Mouse (Mus musculus): ENCODE measurements at regions not wholly inside any gene's neighbourhood (a gene's known extent, or its start where the extent isn't known, plus 50 kb on each side); places are given as distances from the start of the nearest gene placed in this dataset.
A peak's percentile ranks its signal among the peaks of the same experiment; 100 is the strongest.

DNA sequence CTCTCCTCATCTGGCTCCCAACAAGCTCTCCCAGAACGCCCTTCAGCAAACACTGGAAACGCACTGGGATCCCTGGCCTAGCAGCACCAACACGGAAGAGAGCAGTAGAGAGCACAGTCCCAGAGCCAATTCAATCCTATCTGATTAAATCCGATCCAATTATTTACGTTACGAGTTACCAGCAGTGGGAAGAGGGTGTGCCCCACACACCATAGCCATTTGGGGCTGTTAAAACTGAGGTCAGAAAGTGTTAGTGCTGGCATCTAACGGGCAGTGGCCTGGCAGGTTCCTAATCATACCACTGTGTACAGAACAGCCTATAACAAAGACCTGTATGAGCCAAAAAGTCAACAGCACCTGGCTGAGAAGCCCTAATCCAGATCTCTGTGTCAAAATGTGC lies 60.1 kb upstream of the Nfe2l3 start:
- H3K9ac ChIP-seq, result no peak overlapping the region
- peak overlapping the region; percentile 23; the same call in 1 of the 2 replicates for H3K27ac ChIP-seq
- peaks cover 12% of the 10 kb centered on the region for H3K4me1 ChIP-seq
- no peaks in the 10 kb centered on the region for H3K27me3 ChIP-seq
- WGBS, result 70% methylated on average over 7 of the region's 7 CpGs
- no peaks in the 10 kb centered on the region for H3K36me3 ChIP-seq
- ATAC-seq (ENCODE audit: low FRiP score), result no peak
- no peak overlapping the region for H3K4me2 ChIP-seq (replicated peaks)
- no peaks in the 10 kb centered on the region for H3K9me3 ChIP-seq (replicated peaks)
- H3K4me3 ChIP-seq, result no peak overlapping the region

DNA sequence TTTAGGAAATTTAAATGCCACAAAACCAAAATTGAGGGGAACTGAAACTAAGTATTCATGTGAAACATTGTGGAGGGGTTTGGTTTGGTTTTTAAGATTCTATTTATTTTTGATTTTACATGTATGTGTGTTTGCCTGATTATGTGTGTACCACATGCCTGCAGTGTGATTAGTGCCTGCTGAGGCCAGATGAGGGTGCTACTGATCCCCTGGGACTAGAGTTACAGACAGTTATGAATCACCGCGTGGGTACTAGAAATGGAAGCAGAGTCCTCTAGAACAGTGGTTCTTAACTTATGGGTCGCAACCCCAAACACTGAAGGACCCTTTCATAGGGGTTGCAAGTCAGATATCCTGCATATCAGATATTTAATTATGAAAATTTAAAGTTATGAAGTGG lies 54.0 kb upstream of the Nfe2l3 start:
- WGBS, result 75% methylated on average over 3 of the region's 3 CpGs
- H3K4me1 ChIP-seq, result peaks cover 12% of the 10 kb centered on the region
- H3K4me2 ChIP-seq (replicated peaks), result no peak overlapping the region
- no peak overlapping the region for H3K9ac ChIP-seq
- peak overlapping the region; percentile 96; the same call in 1 of the 2 replicates for H3K27ac ChIP-seq
- no peak overlapping the region for H3K4me3 ChIP-seq
- H3K9me3 ChIP-seq (replicated peaks), result no peaks in the 10 kb centered on the region
- no peaks in the 10 kb centered on the region for H3K27me3 ChIP-seq
- ATAC-seq (ENCODE audit: low FRiP score), result no peak
- H3K36me3 ChIP-seq, result no peaks in the 10 kb centered on the region

DNA sequence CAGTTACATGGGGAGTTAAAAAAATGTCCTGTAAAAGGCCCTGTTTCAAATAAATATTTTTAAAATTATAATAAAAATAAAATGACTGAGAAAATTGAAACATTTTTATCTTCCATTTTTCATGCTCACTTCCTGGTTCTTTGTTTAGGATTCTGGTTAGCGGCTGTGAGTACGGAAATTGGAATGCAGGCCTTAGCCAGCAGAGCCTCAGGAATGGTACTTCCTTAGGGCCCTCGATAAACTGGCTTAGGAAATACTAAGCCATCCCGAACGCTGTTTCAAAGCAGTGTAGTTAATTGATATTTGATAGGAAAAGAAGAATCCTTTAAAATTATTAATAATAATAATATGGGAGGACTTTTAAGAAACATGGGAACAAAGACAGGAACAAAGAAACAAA lies 53.4 kb upstream of the Nfe2l3 start:
- WGBS, result 15% methylated on average over 5 of the region's 5 CpGs
- peak overlapping the region; percentile 52 for H3K4me2 ChIP-seq (replicated peaks)
- ATAC-seq (ENCODE audit: low FRiP score), result no peak

GRCm38 (mm10) chr6:51379560-51380274 lies 52.8 kb upstream of the Nfe2l3 start:
- Histone ChIP-seq H3K4me2 (replicated peaks) (peak overlapping the region; percentile 52), H3K36me3 (no peaks in the 10 kb centered on the region), H3K4me3 (peak overlapping the region; percentile 31), H3K4me1 (peaks cover 13% of the 10 kb centered on the region), H3K27ac (peak overlapping the region; percentile 96), H3K9ac (peak overlapping the region; percentile 73), H3K9me3 (replicated peaks) (no peaks in the 10 kb centered on the region), H3K27me3 (no peaks in the 10 kb centered on the region)
- ATAC-seq (ENCODE audit: low FRiP score), result peak; percentile 78
- 5% methylated on average over 36 of the region's 36 CpGs for WGBS

More for the DNA sequence above, 53.4 kb upstream of the Nfe2l3 start:
- H3K27ac ChIP-seq, result peak overlapping the region; percentile 96
- peak overlapping the region; percentile 31 for H3K4me3 ChIP-seq
- no peaks in the 10 kb centered on the region for H3K27me3 ChIP-seq
- peak overlapping the region; percentile 73 for H3K9ac ChIP-seq
- no peaks in the 10 kb centered on the region for H3K36me3 ChIP-seq
- H3K9me3 ChIP-seq (replicated peaks), result no peaks in the 10 kb centered on the region
- peaks cover 13% of the 10 kb centered on the region for H3K4me1 ChIP-seq

DNA sequence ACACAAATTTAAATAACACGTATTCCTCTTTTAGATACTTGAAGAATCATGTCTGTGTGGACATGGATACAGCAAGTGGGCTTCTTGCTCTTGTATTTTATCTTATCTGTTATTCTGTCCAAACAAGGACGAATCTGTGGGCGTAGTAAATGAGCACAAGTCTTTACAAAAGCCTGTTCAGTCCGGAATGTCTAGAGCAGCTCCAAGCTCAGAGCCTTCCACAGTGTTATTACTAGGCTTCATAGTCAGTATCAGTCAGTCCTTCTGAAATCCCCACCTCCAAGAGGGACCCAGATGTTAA lies 52.2 kb upstream of the Nfe2l3 start:
- Histone ChIP-seq H3K9me3 (replicated peaks) (no peaks in the 10 kb centered on the region), H3K4me3 (no peak overlapping the region), H3K36me3 (no peaks in the 10 kb centered on the region), H3K4me2 (replicated peaks) (no peak overlapping the region; the same call in 1 of the 2 replicates), H3K27me3 (no peaks in the 10 kb centered on the region), H3K9ac (no peak overlapping the region), H3K27ac (peak overlapping the region; percentile 30; the same call in 1 of the 2 replicates), H3K4me1 (peaks cover 13% of the 10 kb centered on the region)
- ATAC-seq (ENCODE audit: low FRiP score), result no peak
- 77% methylated on average over 4 of the region's 4 CpGs for WGBS

DNA sequence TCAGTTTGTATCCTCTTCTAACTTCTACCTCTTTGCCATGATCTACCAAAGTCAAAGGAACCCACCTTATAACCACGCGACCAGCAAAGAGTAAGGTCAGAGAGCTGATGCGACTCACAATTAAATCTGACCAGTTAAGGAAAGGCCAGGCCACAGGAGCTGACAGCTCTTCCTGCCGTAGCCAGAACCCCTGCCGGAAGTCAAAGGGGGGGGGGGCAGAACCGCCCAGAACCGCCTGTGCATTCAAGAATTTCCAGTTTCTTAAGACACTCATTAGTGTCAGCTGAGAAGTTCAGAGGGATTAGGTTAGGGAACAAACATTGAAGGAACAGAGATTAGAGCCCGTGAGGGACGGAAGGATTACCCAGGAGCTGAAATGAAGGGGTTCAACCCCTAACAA lies 51.0 kb upstream of the Nfe2l3 start:
- Histone ChIP-seq H3K36me3 (no peaks in the 10 kb centered on the region), H3K9me3 (replicated peaks) (no peaks in the 10 kb centered on the region), H3K27ac (no peak overlapping the region), H3K4me1 (peaks cover 13% of the 10 kb centered on the region), H3K9ac (no peak overlapping the region), H3K4me3 (no peak overlapping the region), H3K27me3 (no peaks in the 10 kb centered on the region), H3K4me2 (replicated peaks) (no peak overlapping the region)
- 50% methylated on average over 9 of the region's 9 CpGs for WGBS
- no peak for ATAC-seq (ENCODE audit: low FRiP score)

MicroRNAs in the stretch of these regions (microRNA counts, 519-probe panel; counts per million panel counts)
- microRNA mmu-miR-148a, result 5,399 counts per million, percentile 94 among the panel's probes with 10 or more counts

Small RNAs in the stretch of these regions (microRNA-seq; reads per million reads assigned to microRNA genes)
- gene Mir148a, result 451 reads per million, percentile 65 among the genes with 10 or more reads in this experiment
